Mouse (Mus musculus) left cerebral cortex, adult 2 months (tissue): ENCODE data around the gene Ptprd. TPM values are rescaled to one million over a fixed set of nuclear protein-coding genes. Genes with fewer than 3 reads are reported as not detected.

ENCODE experiments used
- DNase-seq, 2 experiments: peaks; one replicate each; pipeline ENCODE4 v3.0.0; 2021 to 2022; ENCODE audit warnings: low spot score in 2 of 2, mixed read lengths in 1 of 2; ENCODE audit errors: extremely low spot score in 1 of 2
- H3K27ac ChIP-seq: fragments of 200-600 bp; 2 replicates; pipeline ENCODE4 v1.8.1; 2022
- H3K4me3 ChIP-seq: fragments of 200-600 bp; 2 replicates; pipeline ENCODE4 v1.8.1; 2022
- CTCF ChIP-seq: fragments of 200-600 bp; IDR thresholded peaks from 2 replicates; pipeline ENCODE4 v1.8.1; 2022; ENCODE audit warnings: antibody characterized with exemption, mild to moderate bottlenecking, moderate library complexity
- intact Hi-C: fragments of 180-260 bp; cut with DNase I; formaldehyde crosslinking; loops from one replicate; pipeline ENCODE4 v1.15.1; 2025
- total RNA-seq, 2 experiments: library from RNA; stranded (reverse); gene quantifications; 2 replicates each; pipeline ENCODE4 v1.2.3; 2021

Gene Ptprd
- total RNA-seq, 2 experiments from 2014 or later: 307 to 330 TPM

DNA sequence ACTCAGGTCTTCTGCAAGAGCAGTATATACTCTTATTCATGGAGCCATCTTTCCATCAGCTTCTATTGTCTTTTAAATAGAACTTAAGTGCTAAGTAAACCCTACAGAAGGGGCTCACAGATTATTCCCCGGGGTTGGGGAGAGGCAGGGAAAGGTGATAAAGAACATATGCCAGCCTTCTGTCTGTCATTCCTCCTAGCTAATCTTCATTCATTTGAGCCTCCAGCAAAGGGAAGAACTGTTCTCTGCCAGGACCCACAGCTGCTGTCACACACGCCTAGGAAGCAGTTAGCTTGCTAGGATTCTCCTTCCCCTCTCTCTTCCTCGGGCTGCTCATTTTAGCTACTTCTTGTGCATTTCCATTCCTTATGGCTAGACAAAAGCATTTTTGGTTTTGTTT, 2205.0 kb downstream of the Ptprd start:
- no peak for DNase-seq
- H3K27ac ChIP-seq: no peak overlapping the region; the same call in 1 of the 2 replicates
- no peak overlapping the region for H3K4me3 ChIP-seq
- intact Hi-C loops: no loop called here
- no peak for TF ChIP-seq CTCF

DNA sequence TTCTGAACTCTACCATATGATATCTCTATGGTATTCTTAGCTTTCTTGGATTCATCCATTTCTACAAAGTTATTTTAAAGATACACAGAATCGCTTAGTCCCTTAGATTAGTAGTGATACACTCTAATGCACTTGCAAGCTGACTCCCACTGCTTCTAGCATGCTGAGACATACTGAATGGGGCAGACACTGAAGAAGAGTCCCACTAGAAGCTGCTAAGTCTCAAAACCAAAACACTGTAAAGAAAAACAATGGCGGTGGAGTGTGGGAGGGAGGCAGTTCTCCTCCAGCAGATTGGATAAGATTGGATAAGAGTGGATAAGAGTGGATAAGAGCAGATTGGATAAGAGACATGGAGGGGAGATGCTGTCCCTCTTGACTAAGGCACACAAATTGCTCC, 2207.6 kb downstream of the Ptprd start:
- H3K4me3 ChIP-seq: no peak overlapping the region
- TF ChIP-seq CTCF: no peak
- DNase-seq: no peak
- no peak overlapping the region for H3K27ac ChIP-seq
- intact Hi-C loops: no loop called here

DNA sequence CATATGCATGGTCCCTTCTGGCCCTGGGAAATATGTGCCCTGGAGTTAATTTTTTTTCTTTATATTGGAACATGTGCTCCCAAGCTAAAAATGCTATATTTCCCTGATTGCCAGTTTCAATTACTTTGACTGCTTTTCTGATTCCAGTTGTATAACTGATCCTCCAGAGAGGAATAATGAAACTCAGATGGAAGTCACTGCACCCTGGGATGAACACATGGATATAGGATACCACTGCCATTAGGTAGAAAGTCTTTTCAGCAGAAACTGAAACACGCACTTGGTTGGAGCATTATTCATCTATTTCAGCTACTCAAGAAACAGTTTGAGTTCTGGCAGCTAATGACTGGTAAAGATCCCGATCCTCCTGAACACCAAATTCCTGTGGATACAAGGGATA, 2211.5 kb downstream of the Ptprd start:
- intact Hi-C loops: no loop called here
- no peak for DNase-seq
- TF ChIP-seq CTCF: no peak
- H3K4me3 ChIP-seq: no peak overlapping the region
- H3K27ac ChIP-seq: no peak overlapping the region

DNA sequence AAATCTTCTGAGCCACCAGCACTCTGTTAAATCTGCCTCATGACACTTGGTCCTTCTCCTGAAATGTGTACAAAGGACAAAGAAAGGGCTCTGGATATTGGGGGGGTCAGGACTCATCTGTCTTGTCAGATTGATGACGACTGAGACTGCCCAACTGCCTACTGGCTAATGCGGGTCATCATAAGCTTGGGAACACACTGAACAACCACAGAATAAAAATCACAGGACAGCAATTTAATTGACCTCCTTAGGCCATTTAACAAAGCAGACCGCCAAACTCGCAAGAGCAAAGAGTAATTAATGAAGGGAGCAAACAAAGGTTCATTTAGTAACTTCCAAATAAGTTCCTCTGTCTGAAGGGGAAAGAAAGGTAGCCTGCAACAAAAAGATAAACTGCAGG, 2215.9 kb downstream of the Ptprd start:
- TF ChIP-seq CTCF: no peak
- Histone ChIP-seq H3K27ac (no peak overlapping the region), H3K4me3 (no peak overlapping the region)
- no peak for DNase-seq
- intact Hi-C loops: no loop called here

DNA sequence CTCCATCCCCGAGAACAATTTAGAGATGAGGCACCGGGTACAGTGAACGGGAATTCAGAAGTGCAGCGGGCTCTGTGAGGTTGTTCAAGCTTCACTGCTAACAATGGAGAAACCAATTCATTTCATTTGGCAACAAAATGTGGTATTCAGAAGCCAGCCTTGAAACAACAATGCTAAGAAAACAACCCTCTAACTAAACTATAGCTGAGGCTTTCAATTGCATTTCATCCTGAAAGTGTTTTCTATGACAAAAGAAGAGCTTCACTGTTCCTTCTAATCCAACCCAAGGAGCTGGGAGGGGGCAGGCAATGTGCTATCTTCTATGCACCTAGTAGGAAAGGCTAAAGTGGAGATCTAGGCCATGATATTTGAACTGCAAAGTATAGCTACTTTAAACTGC, 2217.2 kb downstream of the Ptprd start:
- DNase-seq: no peak
- no peak for TF ChIP-seq CTCF
- intact Hi-C loops: no loop called here
- Histone ChIP-seq H3K4me3 (no peak overlapping the region), H3K27ac (peak overlapping the region; percentile 49)

DNA sequence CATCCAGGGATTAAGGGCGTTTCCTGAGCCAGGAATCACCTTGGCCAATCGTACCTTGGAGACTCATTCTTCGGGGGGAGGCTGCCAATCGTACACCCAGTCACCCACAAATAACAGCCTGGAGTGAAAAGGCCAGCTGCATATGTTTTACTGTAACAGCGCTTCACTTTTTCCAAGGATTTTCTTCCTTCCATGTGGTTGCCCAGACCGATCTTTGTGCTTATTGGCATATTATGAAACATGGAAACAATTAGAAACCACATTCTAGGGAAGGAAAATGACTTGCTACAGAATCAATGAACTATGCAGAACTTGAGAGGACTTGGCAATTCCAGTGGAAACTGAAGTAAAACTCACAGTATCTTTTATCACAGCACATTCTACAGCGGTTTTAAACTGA, 2218.7 kb downstream of the Ptprd start:
- no peak for TF ChIP-seq CTCF
- H3K27ac ChIP-seq: no peak overlapping the region
- intact Hi-C loops: no loop called here
- no peak for DNase-seq
- no peak overlapping the region for H3K4me3 ChIP-seq

DNA sequence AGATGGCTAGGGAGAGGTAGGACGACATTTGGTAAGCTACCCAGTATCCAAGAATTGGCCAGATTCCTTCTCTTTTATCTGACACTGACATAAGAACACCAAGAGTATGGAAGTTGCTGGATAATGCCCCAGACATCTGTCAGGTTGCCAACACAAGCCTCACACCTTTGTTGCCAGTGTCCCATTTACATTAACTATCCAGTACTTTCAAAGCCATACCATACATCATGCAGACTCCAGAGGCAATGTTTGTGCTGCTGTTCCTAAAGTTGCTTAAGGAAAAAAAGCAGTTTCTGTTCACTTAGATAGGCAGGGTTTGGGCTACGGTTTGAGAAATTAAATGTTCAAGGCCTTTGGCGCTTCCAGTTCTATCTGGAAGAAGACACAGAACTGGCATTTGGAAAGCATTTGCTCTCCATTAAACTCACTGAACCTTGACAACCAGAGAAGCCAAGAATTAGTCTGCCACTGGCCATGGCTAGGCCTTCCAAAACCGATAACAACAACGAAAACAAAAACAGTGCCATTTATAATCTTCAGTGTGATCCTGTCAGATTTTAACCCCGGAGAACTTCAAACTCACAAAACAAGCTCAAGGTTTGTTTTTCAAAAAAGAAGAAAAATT, 2220.0 kb downstream of the Ptprd start:
- intact Hi-C loops: no loop called here
- no peak for TF ChIP-seq CTCF
- no peak for DNase-seq
- no peak overlapping the region for H3K27ac ChIP-seq
- no peak overlapping the region for H3K4me3 ChIP-seq

DNA sequence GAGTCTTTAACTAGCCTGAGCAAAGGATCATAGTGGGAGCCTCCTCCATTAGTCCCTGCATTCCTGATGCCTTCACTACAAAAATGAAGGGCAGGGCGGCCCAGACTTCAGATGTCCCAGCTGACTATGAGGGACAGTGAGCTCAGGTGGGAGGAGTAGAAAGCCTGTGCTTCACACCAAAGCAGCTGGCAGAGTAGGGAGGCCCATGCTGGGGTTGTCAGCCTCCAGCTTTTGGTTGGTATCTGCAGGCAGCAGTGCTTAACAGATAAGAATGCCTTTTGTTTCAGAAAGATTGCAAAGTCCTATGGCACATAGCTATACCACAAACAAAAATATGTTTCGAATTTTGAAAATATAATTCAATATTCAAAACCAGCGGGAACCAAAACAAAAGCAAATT, 2237.0 kb downstream of the Ptprd start:
- DNase-seq: no peak
- H3K27ac ChIP-seq: 0 out of 2 replicates have a peak overlapping the region, but pooled peaks have one; percentile 13
- no peak overlapping the region for H3K4me3 ChIP-seq
- TF ChIP-seq CTCF: no peak
- intact Hi-C loops: no loop called here

DNA sequence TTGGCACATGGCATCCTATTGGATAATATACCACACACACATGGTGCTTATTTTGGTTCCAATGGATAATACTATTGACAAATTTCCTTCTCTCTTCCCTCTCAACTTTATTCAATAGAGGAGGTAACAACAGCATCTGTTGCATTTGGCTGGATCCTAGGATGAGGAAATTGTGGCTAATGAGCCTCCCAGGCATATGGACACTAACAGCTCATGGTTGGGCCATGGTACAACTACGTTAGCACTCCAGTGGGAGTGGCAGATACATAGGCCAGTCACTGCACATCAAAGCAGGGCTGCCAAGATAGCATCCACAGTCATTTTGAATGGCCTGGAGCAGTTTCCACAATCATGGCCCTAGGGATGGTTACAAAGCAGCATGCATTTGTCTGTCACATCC, 2238.4 kb downstream of the Ptprd start:
- intact Hi-C loops: no loop called here
- no peak overlapping the region for H3K4me3 ChIP-seq
- H3K27ac ChIP-seq: no peak overlapping the region
- no peak for TF ChIP-seq CTCF
- DNase-seq: no peak

DNA sequence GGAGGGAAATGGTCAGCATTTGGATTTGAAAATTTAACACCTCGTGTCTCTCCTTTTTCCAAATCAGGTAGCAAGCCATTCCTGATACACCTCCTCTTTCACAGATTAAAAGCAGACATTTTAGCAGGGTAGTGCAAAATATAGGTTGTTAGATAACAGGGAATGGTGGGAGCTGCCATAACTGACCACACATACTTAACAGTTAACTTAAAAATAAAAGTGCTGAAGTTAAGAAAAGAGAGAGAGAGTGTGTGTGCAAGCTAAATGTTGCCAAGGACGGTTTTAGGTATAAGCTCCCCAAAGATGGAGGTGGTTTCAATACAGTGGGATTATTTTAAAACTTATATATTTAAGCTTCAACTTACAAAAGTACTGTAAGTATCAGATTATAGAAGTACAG, 2241.8 kb downstream of the Ptprd start:
- intact Hi-C loops: loop anchor here (10.0 kb wide), 1 partner anchor 475 kb away; no protein-coding TSS in a partner anchor
- no peak overlapping the region; the same call in 1 of the 2 replicates for H3K27ac ChIP-seq
- no peak for DNase-seq
- no peak for TF ChIP-seq CTCF
- H3K4me3 ChIP-seq: no peak overlapping the region

DNA sequence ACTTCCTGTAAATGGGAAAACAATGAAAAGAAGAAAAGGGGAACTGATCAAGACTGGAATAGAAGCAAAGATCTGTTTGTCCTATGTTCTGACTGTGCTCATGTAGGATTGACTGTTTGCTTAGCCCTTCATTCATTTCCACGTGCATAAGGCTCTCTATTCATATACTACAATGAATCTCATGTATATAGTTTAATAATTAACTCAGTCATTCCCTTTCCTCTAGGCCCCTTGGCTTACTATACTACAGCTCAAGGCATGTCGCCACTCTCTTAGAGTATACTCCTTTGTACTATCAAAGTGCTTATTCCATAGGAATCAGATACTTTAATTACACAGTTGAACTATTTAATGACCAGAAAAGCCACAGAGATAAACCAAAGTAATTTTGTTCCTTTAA, 2243.1 kb downstream of the Ptprd start:
- Histone ChIP-seq H3K27ac (no peak overlapping the region; the same call in 1 of the 2 replicates), H3K4me3 (no peak overlapping the region)
- DNase-seq: no peak
- intact Hi-C loops: loop anchor here (10.0 kb wide), 1 partner anchor 476 kb away; no protein-coding TSS in a partner anchor
- TF ChIP-seq CTCF: no peak

DNA sequence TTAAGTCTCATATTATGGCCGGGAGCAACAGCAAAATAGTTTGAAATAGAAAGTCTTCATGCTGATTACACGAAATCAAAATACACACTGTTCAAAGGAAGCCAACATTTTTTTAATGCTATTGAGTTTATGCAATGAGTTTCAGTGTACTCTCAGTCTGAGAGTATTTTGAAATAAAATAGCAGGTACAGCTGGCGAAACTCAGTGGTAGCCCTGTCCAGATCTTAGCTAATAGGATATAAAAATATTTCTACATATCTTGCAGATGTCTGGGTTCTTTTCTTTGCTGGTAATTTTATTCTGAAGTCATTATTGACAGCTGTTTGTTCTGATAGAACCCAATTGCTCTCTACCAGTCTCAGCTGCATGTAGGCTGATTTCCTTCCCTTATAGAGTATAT, 2246.0 kb downstream of the Ptprd start:
- DNase-seq: no peak
- H3K27ac ChIP-seq: no peak overlapping the region
- no peak overlapping the region for H3K4me3 ChIP-seq
- intact Hi-C loops: loop anchor here (10.0 kb wide), 1 partner anchor 479 kb away; no protein-coding TSS in a partner anchor
- TF ChIP-seq CTCF: no peak

DNA sequence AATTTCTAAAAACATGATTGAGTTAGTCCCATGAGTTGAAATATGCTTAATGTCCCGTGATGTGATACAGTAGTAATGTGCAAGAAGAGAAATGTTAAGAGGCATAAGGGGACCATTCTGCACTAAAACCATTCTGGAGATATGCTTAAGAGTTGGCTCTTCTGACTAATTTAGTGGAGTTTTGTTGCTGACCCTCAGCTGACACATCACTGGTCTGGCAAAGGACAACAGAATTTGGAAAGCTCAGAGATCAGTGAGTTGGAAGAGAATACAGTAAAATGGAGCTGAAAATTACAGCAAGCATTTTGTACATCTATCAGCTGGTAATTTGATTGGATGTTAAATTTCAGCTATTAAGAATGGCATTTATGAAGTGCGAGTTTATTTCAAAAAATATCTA, 2248.8 kb downstream of the Ptprd start:
- DNase-seq: no peak
- Histone ChIP-seq H3K27ac (no peak overlapping the region), H3K4me3 (no peak overlapping the region)
- intact Hi-C loops: loop anchor here (10.0 kb wide), 1 partner anchor 482 kb away; no protein-coding TSS in a partner anchor
- TF ChIP-seq CTCF: no peak
